Comparison of ENCODE assay signal across 7 mouse cellular contexts in the genomic region with DNA sequence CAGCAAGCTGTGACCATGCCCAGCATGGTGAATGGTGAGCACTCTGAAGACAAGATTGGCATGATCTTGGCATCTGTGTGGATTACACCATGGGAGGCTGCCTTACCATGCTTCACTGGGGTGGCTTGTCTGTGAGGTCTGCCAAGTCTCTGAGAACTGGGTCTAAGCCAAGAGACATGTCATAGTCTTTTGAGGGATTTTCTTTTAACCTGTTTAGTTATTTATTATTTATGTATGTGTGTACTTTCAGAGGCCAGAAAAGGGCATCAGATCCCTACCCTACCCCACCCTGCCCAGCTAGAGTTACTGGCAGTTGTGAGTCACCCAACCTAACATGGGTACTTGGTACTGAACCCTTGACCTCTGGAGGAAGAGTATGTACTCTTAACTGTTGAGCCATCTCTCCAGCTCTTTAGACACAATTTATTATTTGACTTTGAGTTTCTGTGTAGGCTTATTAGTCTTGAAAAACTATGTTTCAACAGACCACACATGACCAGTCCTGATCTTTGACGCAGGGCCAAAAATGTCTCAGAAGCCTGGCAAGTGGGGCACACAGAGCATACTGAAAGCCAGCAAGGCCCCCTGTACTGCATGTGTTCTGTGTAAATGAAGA. TPM values are rescaled to one million over a fixed set of nuclear protein-coding genes. Genes with fewer than 3 reads are reported as not detected.
DNase-seq lines count a peak whose midpoint lies in the region; TF ChIP-seq lines count a peak whose summit lies in the region.

No protein-coding gene starts in this region.

- TF ChIP-seq CTCF in brain, embryonic 14.5 days (IDR thresholded peaks at IDR 0.05; ENCODE audit: borderline replicate concordance, extremely low read depth, insufficient read depth, insufficient read length): no peak

- no peak for TF ChIP-seq POLR2A in brain, embryonic 14.5 days (IDR thresholded peaks at IDR 0.05; ENCODE audit: borderline replicate concordance, extremely low read depth, insufficient read depth, insufficient read length, poor library complexity, severe bottlenecking)

- peak; percentile 58 for DNase-seq in kidney, adult 9 months
- DNase-seq in kidney, adult 11 months: no peak
- DNase-seq in NIH3T3 (ENCODE audit: low read depth): peak; percentile 72
- DNase-seq in brain, embryonic 14.5 days (ENCODE audit: low read depth): peak; percentile 83
- peak; percentile 41 for DNase-seq in gonadal fat pad, adult 2 months (ENCODE audit: low read depth)
- DNase-seq in right cerebral cortex, postnatal 14 days: no peak
- no peak for DNase-seq in liver

RNA-seq across cellular contexts. Expression of a gene that starts 40.3 kb away (rescaled TPM):
- 16.0 and 17.8 TPM in 2 replicates for polyA plus RNA-seq in brain, embryonic 14.5 days (2012; rRNA removed)
- polyA plus RNA-seq in gonadal fat pad, adult 2 months (2012; rRNA removed): 31.9 and 43.1 TPM in 2 replicates

Comparison
In these comparisons a context has a peak if more than half of its experiments do, and no peak if none do; other contexts are left out.
1. DNase-seq: peak in kidney, adult 9 months (single experiment), NIH3T3 (single experiment), brain, embryonic 14.5 days (single experiment) and gonadal fat pad, adult 2 months (single experiment); none in kidney, adult 11 months (single experiment), right cerebral cortex, postnatal 14 days (single experiment) and liver (single experiment).